Mouse (Mus musculus): ENCODE data around the gene Zbtb25.

GRCm38 (mm10) chr12:76392979-76393378 lies 23.6 kb upstream of the Zbtb25 start:
- TF ChIP-seq CTCF (IDR thresholded peaks at IDR 0.05; ENCODE audit: low read depth) (no peak), EP300 (IDR thresholded peaks at IDR 0.05; ENCODE audit: low read depth) (no peak)
